9 mouse cellular contexts compared by ENCODE assay signal in genomic region chr7:56291468-56292115, GRCm38 (mm10). TPM values are rescaled to one million over a fixed set of nuclear protein-coding genes. Genes with fewer than 3 reads are reported as not detected.
DNase-seq lines count a peak whose midpoint lies in the region; ATAC-seq and TF ChIP-seq lines count a peak whose summit lies in the region.
"Had no signal": no experiment of that assay in that cellular context is flagged by ENCODE, and none has a peak within 500 bp of the region (broad histone marks: within the 10 kb centered on the region; RNA-seq: fewer than 3 reads in every experiment).

No protein-coding gene starts in this region.

- ATAC-seq in forebrain, embryonic 11.5 days (replicated peaks; ENCODE audit: low FRiP score), result peak; percentile 72
- ATAC-seq in liver, embryonic 14.5 days (ENCODE audit: insufficient read depth), result no peak
- ATAC-seq in megakaryocyte-erythroid progenitor cell, adult 5-6 weeks (replicated peaks; ENCODE audit: low FRiP score, low TSS enrichment, poor library complexity, severe bottlenecking), result no peak

- TF ChIP-seq EP300 in liver, embryonic 14.5 days (IDR thresholded peaks at IDR 0.05; ENCODE audit: low read depth), result no peak

- TF ChIP-seq CTCF in liver, embryonic 14.5 days (IDR thresholded peaks at IDR 0.05; ENCODE audit: low read depth), result peak; percentile 63

- no peaks in the 10 kb centered on the region for H3K4me1 ChIP-seq in forebrain, embryonic 11.5 days (replicated peaks; ENCODE audit: control insufficient read depth, insufficient read depth, low read length)
- H3K4me1 ChIP-seq in liver, embryonic 14.5 days (replicated peaks; ENCODE audit: control insufficient read depth in 2 of 2, insufficient read depth in 2 of 2, low read length in 1 of 2), result no peaks in the 10 kb centered on the region

- 53% methylated on average over 6 of the region's 6 CpGs for WGBS in forebrain, embryonic 11.5 days
- WGBS in liver, embryonic 14.5 days (ENCODE audit: insufficient replicate concordance), result 32% methylated on average over 6 of the region's 6 CpGs

- no peak overlapping the region for H3K4me2 ChIP-seq in forebrain, embryonic 11.5 days (ENCODE audit: low read depth, low read length, severe bottlenecking)
- H3K4me2 ChIP-seq in liver, embryonic 14.5 days (ENCODE audit: low read depth), result no peak overlapping the region

- no peak overlapping the region for H3K4me3 ChIP-seq in forebrain, embryonic 11.5 days (ENCODE audit: low read depth, low read length)
- no peak overlapping the region for H3K4me3 ChIP-seq in liver, embryonic 14.5 days (ENCODE audit: insufficient read depth in 1 of 2, low read depth in 2 of 2, low read length in 2 of 2)

- H3K9me3 ChIP-seq in forebrain, embryonic 11.5 days (ENCODE audit: control insufficient read depth, low read length), result no peaks in the 10 kb centered on the region
- no peaks in the 10 kb centered on the region for H3K9me3 ChIP-seq in liver, embryonic 14.5 days (ENCODE audit: control insufficient read depth, low read length)

- no peak overlapping the region for H3K9ac ChIP-seq in forebrain, embryonic 11.5 days (ENCODE audit: low read length)
- H3K9ac ChIP-seq in liver, embryonic 14.5 days (replicated peaks), result no peak overlapping the region

- no peaks in the 10 kb centered on the region for H3K27me3 ChIP-seq in forebrain, embryonic 11.5 days (ENCODE audit: control insufficient read depth, insufficient read depth, low read length)
- H3K27me3 ChIP-seq in liver, embryonic 14.5 days (ENCODE audit: control insufficient read depth, insufficient read depth, low read length), result no peaks in the 10 kb centered on the region

- DNase-seq in urinary bladder, postnatal 14 days (ENCODE audit: low spot score), result peak; percentile 72
- no peak for DNase-seq in urinary bladder, adult 2 months (ENCODE audit: low spot score)
- DNase-seq in brain, embryonic 18.5 days (ENCODE audit: low read depth, low spot score), result peak; percentile 70
- peak; percentile 78 for DNase-seq in forebrain, embryonic 11.5 days (ENCODE audit: low spot score)
- DNase-seq in kidney, adult 9 months, result peak; percentile 57
- DNase-seq in liver, embryonic 14.5 days (ENCODE audit: low read depth in 3 of 3, low spot score in 3 of 3), result peak in 1 of 3 experiments; percentile 7
- DNase-seq in retina, postnatal 1 day, result peak; percentile 74

- no peak overlapping the region for H3K27ac ChIP-seq in forebrain, embryonic 11.5 days (ENCODE audit: low read depth, low read length)
- no peak overlapping the region for H3K27ac ChIP-seq in liver, embryonic 14.5 days

- H3K36me3 ChIP-seq in forebrain, embryonic 11.5 days (ENCODE audit: control insufficient read depth, insufficient read depth, low read length), result no peaks in the 10 kb centered on the region
- no peaks in the 10 kb centered on the region for H3K36me3 ChIP-seq in liver, embryonic 14.5 days (replicated peaks; ENCODE audit: control insufficient read depth, insufficient read depth, low read depth)

RNA-seq across cellular contexts. Expression of gene Oca2, which starts 52.0 kb away (rescaled TPM):
- not detected in 2 replicates for polyA plus RNA-seq in urinary bladder, adult 2 months (2012; rRNA removed)
- 0.11 and 0.19 TPM in 2 replicates for polyA plus RNA-seq in forebrain, embryonic 11.5 days (2014; fragmentation: Nextera tagmentation; extraction: Ambion mirVana)
- not detected in 2 replicates for polyA plus RNA-seq in liver, embryonic 14.5 days (2012; rRNA removed)
- polyA plus RNA-seq in liver, embryonic 14.5 days (2014; fragmentation: Nextera tagmentation; extraction: Ambion mirVana), result not detected in 2 replicates
- total RNA-seq in megakaryocyte-erythroid progenitor cell, adult 5-6 weeks (2014; fragmentation: Nextera tagmentation), result not detected in 2 replicates
- total RNA-seq in megakaryocyte-erythroid progenitor cell, adult 5-6 weeks (2017), result not detected in 2 replicates
- polyA plus RNA-seq: heart, embryonic 16.5 days had no signal
